Mouse (Mus musculus): ENCODE measurements around the gene Sytl5.

- no peak for TF ChIP-seq POLR2A (IDR thresholded peaks at IDR 0.05; ENCODE audit: borderline replicate concordance, extremely low read depth, insufficient read depth, insufficient read length, poor library complexity, severe bottlenecking)
- TF ChIP-seq CTCF (IDR thresholded peaks at IDR 0.05; ENCODE audit: borderline replicate concordance, extremely low read depth, insufficient read depth, insufficient read length) = no peak
These were observed 9.9 kb upstream of the Sytl5 start for GRCm38 (mm10) chrX:9875519-9875918.
